Mouse (Mus musculus): ENCODE results near the gene Cdkal1.

DNA sequence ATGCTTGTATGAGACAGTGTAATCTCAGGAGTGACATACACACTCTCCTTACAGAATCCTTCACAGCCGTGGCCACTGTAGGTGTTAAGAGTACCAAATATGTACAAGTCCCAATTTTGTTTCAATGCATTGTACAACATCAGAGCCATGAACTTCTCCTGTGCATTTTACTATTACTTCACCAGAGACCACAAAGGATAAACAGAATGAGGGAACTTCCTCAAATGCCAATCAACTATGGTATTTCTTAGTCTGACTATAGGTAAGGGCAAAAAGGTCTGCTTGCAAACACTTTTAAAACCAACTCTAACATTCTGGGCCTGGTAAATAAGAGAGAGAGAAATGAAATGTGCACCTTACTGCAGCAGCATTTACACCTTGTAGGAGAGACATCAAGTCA lies 87.4 kb downstream of the Cdkal1 start:
- TF ChIP-seq CTCF (IDR thresholded peaks at IDR 0.05; ENCODE audit: extremely low read depth, insufficient read length, insufficient replicate concordance, low read depth, low read length): no peak
- TF ChIP-seq POLR2A (IDR thresholded peaks at IDR 0.05; ENCODE audit: low read depth, low read length): no peak

All from small intestine, adult 2 months (tissue).